Mouse (Mus musculus): ENCODE measurements at regions not wholly inside any gene's neighbourhood (a gene's known extent, or its start where the extent isn't known, plus 50 kb on each side); places are given as distances from the start of the nearest gene placed in this dataset.

DNA sequence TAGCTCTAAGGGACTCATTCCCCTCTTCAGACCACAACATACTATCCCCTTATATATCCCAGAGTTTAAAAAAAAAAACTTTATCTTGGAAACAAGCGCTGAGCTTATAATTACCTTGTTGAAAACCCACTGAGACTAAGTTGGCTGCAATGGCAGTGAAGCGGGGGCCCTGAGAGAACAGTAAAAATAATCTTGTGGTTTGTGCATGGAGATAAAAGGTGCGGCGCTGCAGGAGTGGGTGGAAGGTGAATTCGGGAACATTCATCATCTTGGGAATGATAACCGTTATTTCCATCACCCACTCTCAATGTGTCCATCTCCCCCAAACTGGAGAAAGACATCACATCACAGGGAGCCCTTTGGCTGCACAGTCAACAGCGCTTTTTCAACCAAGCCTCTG lies 327.9 kb downstream of the Insig2 start:
- TF ChIP-seq POLR2A (IDR thresholded peaks at IDR 0.05; ENCODE audit: extremely low read depth, insufficient read depth, low read length) (no peak), CTCF (IDR thresholded peaks at IDR 0.05; ENCODE audit: extremely low read depth, insufficient read depth, low read length) (no peak)
- Histone ChIP-seq H3K4me1 (ENCODE audit: control insufficient read depth, insufficient read depth, low read length) (no peaks in the 10 kb centered on the region; the same call in 1 of the 2 replicates), H3K4me3 (ENCODE audit: insufficient read depth, low read length) (no peak overlapping the region), H3K27ac (ENCODE audit: insufficient read depth, low read length) (no peak overlapping the region)

DNA sequence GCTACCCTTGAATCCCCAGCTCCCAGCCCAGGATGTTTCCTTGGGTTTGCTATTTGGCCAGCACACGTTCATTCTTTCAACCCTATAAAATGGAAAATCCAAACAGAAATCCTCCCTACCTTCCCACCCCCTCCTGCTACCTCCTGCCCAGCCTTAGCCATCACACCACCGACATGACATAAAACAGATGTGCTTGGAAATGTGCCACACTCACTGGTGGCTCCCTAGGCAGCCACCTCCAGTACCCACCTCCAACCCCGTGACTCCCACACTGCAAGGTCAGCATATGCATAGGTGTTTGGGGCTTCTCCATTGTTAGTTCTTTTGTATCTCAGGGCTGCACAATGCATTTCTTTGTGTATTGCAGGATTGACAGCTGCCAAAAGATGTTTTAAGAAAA lies 327.2 kb downstream of the Insig2 start:
- Histone ChIP-seq H3K4me1 (ENCODE audit: control insufficient read depth, insufficient read depth, low read length) (no peaks in the 10 kb centered on the region; the same call in 1 of the 2 replicates), H3K4me3 (ENCODE audit: insufficient read depth, low read length) (no peak overlapping the region), H3K27ac (ENCODE audit: insufficient read depth, low read length) (no peak overlapping the region)
- TF ChIP-seq CTCF (IDR thresholded peaks at IDR 0.05; ENCODE audit: extremely low read depth, insufficient read depth, low read length) (no peak), POLR2A (IDR thresholded peaks at IDR 0.05; ENCODE audit: extremely low read depth, insufficient read depth, low read length) (no peak)

- Histone ChIP-seq H3K4me1 (ENCODE audit: control insufficient read depth, insufficient read depth, low read length) (no peaks in the 10 kb centered on the region), H3K27ac (ENCODE audit: insufficient read depth, low read length) (no peak overlapping the region), H3K4me3 (ENCODE audit: insufficient read depth, low read length) (no peak overlapping the region)
- TF ChIP-seq POLR2A (IDR thresholded peaks at IDR 0.05; ENCODE audit: extremely low read depth, insufficient read depth, low read length) (no peak), CTCF (IDR thresholded peaks at IDR 0.05; ENCODE audit: extremely low read depth, insufficient read depth, low read length) (no peak)
These were observed 320.3 kb downstream of the Insig2 start for GRCm38 (mm10) chr1:121012126-121012525.

GRCm38 (mm10) chr1:121013839-121014503 lies 318.4 kb downstream of the Insig2 start:
- no peak overlapping the region for H3K27ac ChIP-seq (ENCODE audit: insufficient read depth, low read length)
- TF ChIP-seq CTCF (IDR thresholded peaks at IDR 0.05; ENCODE audit: extremely low read depth, insufficient read depth, low read length) (no peak), POLR2A (IDR thresholded peaks at IDR 0.05; ENCODE audit: extremely low read depth, insufficient read depth, low read length) (no peak)
- no peak overlapping the region for H3K4me3 ChIP-seq (ENCODE audit: insufficient read depth, low read length)
- no peaks in the 10 kb centered on the region for H3K4me1 ChIP-seq (ENCODE audit: control insufficient read depth, insufficient read depth, low read length)

GRCm38 (mm10) chr1:121029375-121029774 lies 303.0 kb downstream of the Insig2 start:
- no peak overlapping the region for H3K4me3 ChIP-seq (ENCODE audit: insufficient read depth, low read length)
- no peak overlapping the region for H3K27ac ChIP-seq (ENCODE audit: insufficient read depth, low read length)
- no peaks in the 10 kb centered on the region for H3K4me1 ChIP-seq (ENCODE audit: control insufficient read depth, insufficient read depth, low read length)
- TF ChIP-seq POLR2A (IDR thresholded peaks at IDR 0.05; ENCODE audit: extremely low read depth, insufficient read depth, low read length) (no peak), CTCF (IDR thresholded peaks at IDR 0.05; ENCODE audit: extremely low read depth, insufficient read depth, low read length) (no peak)

DNA sequence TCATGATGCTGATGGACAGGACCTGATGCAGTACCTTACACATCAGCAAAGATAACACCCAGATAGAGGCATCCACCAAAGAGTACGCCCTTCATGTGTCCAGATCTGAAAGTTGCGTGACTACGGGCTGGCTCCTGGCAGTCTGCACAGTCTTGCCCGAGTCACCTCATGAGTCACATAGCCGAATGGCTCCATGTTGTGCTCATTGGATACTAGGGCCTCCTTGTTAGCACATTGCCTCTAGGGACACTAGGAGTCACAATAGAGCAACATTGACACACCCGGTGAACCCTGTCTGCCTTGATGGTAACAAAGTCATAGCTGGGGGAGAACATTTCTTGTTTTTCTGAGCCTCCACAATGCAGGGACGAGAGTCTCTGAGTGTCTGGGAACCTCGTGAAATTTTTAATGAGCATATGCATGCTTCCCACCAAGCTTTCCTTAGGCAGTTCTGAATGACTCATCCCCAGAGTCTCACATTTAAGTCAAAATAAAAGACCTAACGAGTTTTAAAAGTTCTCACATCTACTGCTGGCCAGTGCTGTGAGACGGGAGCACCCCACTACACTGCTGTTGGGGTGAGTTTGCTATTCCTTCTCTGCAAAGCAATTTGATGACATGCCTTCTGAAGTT lies 297.5 kb downstream of the Insig2 start:
- TF ChIP-seq CTCF (IDR thresholded peaks at IDR 0.05; ENCODE audit: extremely low read depth, insufficient read depth, low read length) (no peak), POLR2A (IDR thresholded peaks at IDR 0.05; ENCODE audit: extremely low read depth, insufficient read depth, low read length) (no peak)
- Histone ChIP-seq H3K4me1 (ENCODE audit: control insufficient read depth, insufficient read depth, low read length) (no peaks in the 10 kb centered on the region), H3K27ac (ENCODE audit: insufficient read depth, low read length) (no peak overlapping the region), H3K4me3 (ENCODE audit: insufficient read depth, low read length) (no peak overlapping the region)

DNA sequence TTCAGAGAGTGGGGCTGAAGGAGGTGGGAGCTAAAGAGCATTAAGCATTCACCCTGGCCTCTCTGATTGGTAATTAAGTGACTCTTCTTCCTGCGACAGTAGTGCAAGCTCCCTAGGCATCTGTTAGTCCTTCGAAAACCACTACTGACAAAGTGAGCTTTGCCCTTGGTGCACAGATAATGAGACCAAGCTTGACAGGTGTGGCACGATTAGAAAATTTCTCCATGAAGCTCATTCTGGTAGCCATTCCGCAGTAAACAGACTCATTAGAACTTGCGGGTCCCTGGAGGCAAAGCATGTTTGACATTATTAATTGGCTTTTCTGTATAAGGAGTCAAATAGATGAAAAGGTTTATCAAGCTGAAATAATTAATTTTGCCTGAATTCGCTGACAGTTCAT lies 285.8 kb downstream of the Insig2 start:
- Histone ChIP-seq H3K4me3 (ENCODE audit: insufficient read depth, low read length) (no peak overlapping the region), H3K4me1 (ENCODE audit: control insufficient read depth, insufficient read depth, low read length) (peaks cover 4% of the 10 kb centered on the region), H3K27ac (ENCODE audit: insufficient read depth, low read length) (no peak overlapping the region)
- TF ChIP-seq CTCF (IDR thresholded peaks at IDR 0.05; ENCODE audit: extremely low read depth, insufficient read depth, low read length) (no peak), POLR2A (IDR thresholded peaks at IDR 0.05; ENCODE audit: extremely low read depth, insufficient read depth, low read length) (no peak)

DNA sequence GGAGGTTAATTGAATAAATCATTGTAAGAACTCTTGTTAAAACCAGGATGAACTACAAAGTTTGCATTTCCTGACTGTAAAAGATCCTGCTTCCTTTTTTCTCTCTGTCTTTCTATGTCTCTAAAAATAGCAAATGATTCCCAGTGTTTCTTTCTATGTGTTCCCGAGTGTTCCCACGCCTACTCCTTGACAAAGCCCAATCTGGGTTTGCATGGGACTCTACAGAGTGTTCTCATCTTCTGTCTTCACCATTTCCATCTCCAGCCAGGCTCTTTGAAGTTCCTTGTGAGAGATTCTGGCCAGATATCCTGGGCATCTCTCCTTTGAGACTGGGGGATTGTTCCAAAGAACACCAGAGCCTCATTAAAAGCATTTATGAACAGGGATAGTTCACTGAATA lies 285.0 kb downstream of the Insig2 start:
- no peak overlapping the region for H3K27ac ChIP-seq (ENCODE audit: insufficient read depth, low read length)
- peaks cover 4% of the 10 kb centered on the region for H3K4me1 ChIP-seq (ENCODE audit: control insufficient read depth, insufficient read depth, low read length)
- H3K4me3 ChIP-seq (ENCODE audit: insufficient read depth, low read length): no peak overlapping the region
- TF ChIP-seq CTCF (IDR thresholded peaks at IDR 0.05; ENCODE audit: extremely low read depth, insufficient read depth, low read length): no peak
- TF ChIP-seq POLR2A (IDR thresholded peaks at IDR 0.05; ENCODE audit: extremely low read depth, insufficient read depth, low read length): no peak

DNA sequence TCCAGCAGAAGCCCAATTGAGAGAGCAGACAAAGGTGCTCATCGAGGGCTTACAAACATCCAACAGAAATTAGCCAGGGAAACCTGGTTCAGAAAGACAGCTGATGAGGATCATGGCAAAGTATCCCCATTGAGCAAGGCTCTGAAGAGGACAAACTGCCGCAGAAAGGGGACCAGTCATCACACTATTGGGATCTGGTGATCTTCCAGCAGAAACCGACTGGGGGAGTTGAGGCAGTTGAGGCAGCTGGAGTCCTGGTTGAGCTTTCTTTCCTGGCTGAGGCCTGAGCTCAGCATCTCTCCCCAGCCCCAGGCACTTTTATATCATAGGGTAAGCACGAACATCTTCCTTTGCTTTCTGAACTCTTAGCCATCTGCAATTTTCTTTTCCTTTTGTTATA lies 282.7 kb downstream of the Insig2 start:
- H3K4me1 ChIP-seq (ENCODE audit: control insufficient read depth, insufficient read depth, low read length): peaks cover 4% of the 10 kb centered on the region
- no peak overlapping the region for H3K4me3 ChIP-seq (ENCODE audit: insufficient read depth, low read length)
- H3K27ac ChIP-seq (ENCODE audit: insufficient read depth, low read length): no peak overlapping the region
- no peak for TF ChIP-seq CTCF (IDR thresholded peaks at IDR 0.05; ENCODE audit: extremely low read depth, insufficient read depth, low read length)
- no peak for TF ChIP-seq POLR2A (IDR thresholded peaks at IDR 0.05; ENCODE audit: extremely low read depth, insufficient read depth, low read length)

All from cortical plate, adult 2 months (tissue).